Mouse (Mus musculus) stomach, postnatal 0 days (tissue): ENCODE results near the gene Atxn1. TPM values are rescaled to one million over a fixed set of nuclear protein-coding genes. Genes with fewer than 3 reads are reported as not detected.

ENCODE experiments used
- ATAC-seq: fragments of 200-750 bp; cut with Nextera tagmentation; 2 replicates; pipeline ENCODE4 v1.8.0; 2017; ENCODE audit not compliant: low FRiP score, low TSS enrichment
- DNase-seq: peaks from one replicate; pipeline ENCODE4 v3.0.0-alpha.2; 2016; ENCODE audit warnings: low spot score
- H3K27ac ChIP-seq: fragments of 300-500 bp; sonication (generic); replicated peaks from 2 replicates; pipeline ENCODE4 v1.5.1; 2014; ENCODE audit warnings: mild to moderate bottlenecking, control low read depth
- H3K27me3 ChIP-seq: fragments of 300-500 bp; sonication (generic); 2 replicates; pipeline ENCODE4 v1.6.1; 2014; ENCODE audit warnings: low read length; ENCODE audit not compliant: control insufficient read depth, insufficient read depth
- H3K36me3 ChIP-seq: fragments of 300-500 bp; sonication (generic); 2 replicates; pipeline ENCODE4 v1.6.1; 2014; ENCODE audit warnings: low read length, mixed read lengths; ENCODE audit not compliant: control insufficient read depth, insufficient read depth
- H3K4me1 ChIP-seq: fragments of 300-500 bp; sonication (generic); replicated peaks from 2 replicates; pipeline ENCODE4 v1.6.1; 2014; ENCODE audit warnings: antibody characterized with exemption; ENCODE audit not compliant: control insufficient read depth, insufficient read depth
- H3K4me2 ChIP-seq: fragments of 300-500 bp; sonication (generic); replicated peaks from 2 replicates; pipeline ENCODE4 v1.6.1; 2014; ENCODE audit warnings: low read depth, mild to moderate bottlenecking, control low read depth, moderate library complexity
- H3K4me3 ChIP-seq: fragments of 300-500 bp; sonication (generic); 2 replicates; pipeline ENCODE4 v1.5.1; 2014; ENCODE audit warnings: low read depth, low read length, control low read depth
- H3K9ac ChIP-seq: fragments of 300-500 bp; sonication (generic); 2 replicates; pipeline ENCODE4 v1.6.1; 2014; ENCODE audit warnings: mild to moderate bottlenecking, low read length, control low read depth, mixed read lengths
- H3K9me3 ChIP-seq: fragments of 300-500 bp; sonication (generic); 2 replicates; pipeline ENCODE4 v1.6.1; 2016; ENCODE audit warnings: low read length; ENCODE audit not compliant: control insufficient read depth
- CTCF ChIP-seq: IDR thresholded peaks from 2 replicates; pipeline ENCODE4 v1.5.1; 2016; ENCODE audit warnings: antibody characterized with exemption, low read depth, mild to moderate bottlenecking, moderate library complexity
- EP300 ChIP-seq: optimal IDR thresholded peaks from 2 replicates; pipeline ENCODE3; 2016; ENCODE audit warnings: antibody characterized with exemption
- WGBS: fragments of 180-500 bp; shearing (Covaris S2); extraction: QIAGEN DNeasy Blood & Tissue Kit; methylation state at CpG from one replicate; pipeline ENCODE4 v1.1.7; 2014; 5-methylcytosine and 5-hydroxymethylcytosine counted together
- polyA plus RNA-seq: library from polyadenylated mRNA; unstranded; fragments of >200 nt; fragmentation: Nextera tagmentation; extraction: Ambion mirVana; gene quantifications from 2 replicates; pipeline ENCODE4 v1.2.1, GENCODE M21; 2015

Gene Atxn1
- polyA plus RNA-seq, 1 experiment from 2014 or later: 7.0 TPM

DNA sequence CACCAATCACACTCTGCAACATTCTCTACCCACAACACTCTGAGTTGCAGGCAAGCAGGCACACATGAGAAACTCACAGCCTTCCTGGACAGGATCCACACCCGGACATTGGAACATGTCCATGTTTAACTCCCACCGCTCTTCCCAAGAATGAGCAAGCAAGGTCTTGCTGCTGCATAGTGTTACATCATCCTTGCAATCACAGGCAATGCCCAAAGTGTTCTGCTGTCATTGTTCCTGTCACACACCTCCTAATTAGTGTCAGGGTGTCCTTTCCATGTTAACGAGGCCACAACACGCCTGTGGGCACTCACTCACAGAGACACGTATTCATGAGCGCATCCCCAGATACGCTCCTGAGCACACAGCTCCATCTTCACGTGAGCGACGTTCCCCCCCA is 181.1 kb downstream of the Atxn1 start:
- 61% methylated on average over 10 of the region's 10 CpGs for WGBS
- H3K4me2 ChIP-seq: no peak overlapping the region
- no peaks in the 10 kb centered on the region for H3K4me1 ChIP-seq
- no peaks in the 10 kb centered on the region for H3K9me3 ChIP-seq
- no peaks in the 10 kb centered on the region for H3K27me3 ChIP-seq
- no peaks in the 10 kb centered on the region for H3K36me3 ChIP-seq
- no peak for DNase-seq
- H3K27ac ChIP-seq: no peak overlapping the region
- no peak for ATAC-seq
- no peak overlapping the region for H3K4me3 ChIP-seq
- TF ChIP-seq EP300 (no peak), CTCF (no peak)
- H3K9ac ChIP-seq: no peak overlapping the region

DNA sequence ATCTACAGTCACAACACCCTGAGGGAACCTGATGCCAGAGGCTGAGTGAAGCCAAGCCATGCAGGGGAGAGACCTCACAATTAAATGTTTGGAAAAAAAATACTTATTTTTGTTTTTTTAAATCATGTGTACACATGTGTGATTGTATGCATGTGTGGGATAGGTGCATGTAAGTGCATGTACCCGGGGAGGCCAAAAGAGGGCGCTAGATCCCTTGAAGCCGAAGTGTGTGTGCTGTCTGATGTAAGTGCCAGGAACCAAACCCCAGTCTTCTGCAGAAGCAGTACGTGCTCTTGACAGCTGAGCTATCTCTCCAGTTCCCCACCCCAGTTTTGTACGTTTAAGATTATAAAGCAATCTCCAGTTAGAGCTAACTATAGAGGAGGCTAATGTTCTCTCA is 186.1 kb downstream of the Atxn1 start:
- DNase-seq (no peak), ATAC-seq (no peak)
- Histone ChIP-seq H3K27me3 (no peaks in the 10 kb centered on the region), H3K36me3 (no peaks in the 10 kb centered on the region; the same call in 1 of the 2 replicates), H3K27ac (no peak overlapping the region), H3K4me2 (no peak overlapping the region), H3K4me1 (no peaks in the 10 kb centered on the region), H3K4me3 (no peak overlapping the region), H3K9ac (no peak overlapping the region), H3K9me3 (no peaks in the 10 kb centered on the region)
- WGBS: 76% methylated on average over 5 of the region's 5 CpGs
- TF ChIP-seq EP300 (no peak), CTCF (peak; percentile 51)

DNA sequence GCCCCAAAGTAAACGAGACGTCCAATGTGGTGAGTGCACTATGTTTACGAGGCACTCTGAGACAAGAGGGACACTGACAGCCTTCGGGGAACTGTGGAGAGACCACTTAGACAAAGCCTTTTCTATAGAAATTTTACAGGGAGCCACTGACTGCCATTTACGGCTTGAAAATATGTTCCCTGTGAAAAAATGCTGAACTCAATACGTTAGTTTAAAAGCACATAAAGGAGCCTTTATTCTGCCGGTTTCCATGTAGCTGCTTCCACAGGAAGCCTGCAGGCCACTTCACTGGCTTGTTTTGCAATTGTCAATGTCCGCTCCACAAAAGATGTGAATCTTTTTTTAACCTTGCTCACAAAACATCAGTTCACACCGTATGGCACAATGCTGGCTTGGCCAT is 186.6 kb downstream of the Atxn1 start:
- H3K4me2 ChIP-seq: no peak overlapping the region
- peak overlapping the region; percentile 50; the same call in 1 of the 2 replicates for H3K27ac ChIP-seq
- ATAC-seq (no peak), DNase-seq (no peak)
- H3K4me3 ChIP-seq: no peak overlapping the region
- H3K4me1 ChIP-seq: no peaks in the 10 kb centered on the region
- no peaks in the 10 kb centered on the region; the same call in 1 of the 2 replicates for H3K36me3 ChIP-seq
- no peak overlapping the region for H3K9ac ChIP-seq
- H3K9me3 ChIP-seq: no peaks in the 10 kb centered on the region
- no peak for TF ChIP-seq EP300
- TF ChIP-seq CTCF: no peak
- WGBS: 28% methylated on average over 9 of the region's 9 CpGs
- no peaks in the 10 kb centered on the region for H3K27me3 ChIP-seq

DNA sequence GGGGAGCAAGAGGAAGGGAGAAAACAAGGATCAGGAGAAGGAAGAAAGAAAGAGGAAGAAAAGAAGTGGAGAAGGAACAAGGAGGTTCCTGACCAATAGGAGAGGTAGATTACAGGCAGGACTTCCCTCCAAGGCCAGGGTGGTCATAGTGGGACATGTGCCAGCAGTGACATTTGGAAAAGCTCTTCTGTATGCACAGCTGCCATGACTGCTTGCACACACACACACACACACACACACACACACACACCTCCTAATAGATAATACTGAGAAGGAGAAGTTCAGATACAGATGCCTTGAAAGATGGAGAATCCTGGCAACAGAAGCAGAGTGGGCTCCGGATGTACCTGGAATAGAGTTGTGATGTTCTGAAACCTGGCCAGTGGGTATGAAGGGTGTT is 189.3 kb downstream of the Atxn1 start:
- ATAC-seq: no peak
- Histone ChIP-seq H3K36me3 (peaks cover 2% of the 10 kb centered on the region; the same call in 1 of the 2 replicates), H3K9ac (no peak overlapping the region), H3K4me3 (no peak overlapping the region), H3K27me3 (no peaks in the 10 kb centered on the region), H3K27ac (no peak overlapping the region), H3K9me3 (no peaks in the 10 kb centered on the region), H3K4me2 (no peak overlapping the region), H3K4me1 (no peaks in the 10 kb centered on the region)
- TF ChIP-seq CTCF (no peak), EP300 (no peak)
- DNase-seq: no peak
- WGBS: 76% methylated on average over 1 of the region's 1 CpGs

DNA sequence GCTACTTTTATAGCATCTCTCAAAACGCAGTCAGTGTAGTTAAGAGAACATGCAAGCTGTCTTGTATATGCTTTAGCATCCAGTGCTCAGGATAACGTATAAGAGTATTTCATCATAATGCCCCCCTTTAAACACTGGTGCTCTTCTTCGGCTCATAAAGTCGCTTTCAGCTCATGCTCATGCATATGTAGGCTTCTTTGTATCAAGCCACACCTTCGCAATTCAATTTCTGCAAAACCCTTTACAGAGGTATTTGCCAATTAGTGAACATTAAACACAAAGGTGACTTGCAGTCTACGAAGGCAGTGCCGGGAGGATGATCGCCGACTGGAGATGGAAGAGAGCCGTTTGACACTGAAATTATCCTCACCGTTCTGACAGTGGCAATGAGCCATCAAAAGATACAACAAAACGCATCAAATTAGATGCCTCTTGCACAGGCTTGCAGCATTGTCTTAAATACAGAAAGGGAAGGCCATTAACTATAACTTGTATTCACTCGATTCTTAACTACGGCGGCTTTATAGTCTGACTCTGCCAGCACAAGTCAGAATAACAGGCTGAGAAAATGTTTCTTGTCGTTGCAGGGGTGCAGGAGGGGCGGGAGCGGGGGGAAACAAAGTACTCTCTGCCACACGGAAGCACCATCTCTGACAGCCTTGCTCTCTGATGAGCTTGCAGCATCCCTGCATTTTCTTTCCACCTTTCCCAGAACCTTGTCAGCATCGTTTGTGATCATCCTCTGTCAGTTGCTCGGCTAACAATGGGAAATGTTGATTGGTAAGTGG is 191.2 kb downstream of the Atxn1 start:
- peaks cover 2% of the 10 kb centered on the region; the same call in 1 of the 2 replicates for H3K36me3 ChIP-seq
- ATAC-seq (no peak), DNase-seq (no peak)
- no peak for TF ChIP-seq CTCF
- no peak for TF ChIP-seq EP300
- no peak overlapping the region for H3K4me3 ChIP-seq
- H3K9me3 ChIP-seq: no peaks in the 10 kb centered on the region
- no peak overlapping the region for H3K27ac ChIP-seq
- no peaks in the 10 kb centered on the region for H3K4me1 ChIP-seq
- H3K4me2 ChIP-seq: no peak overlapping the region
- H3K9ac ChIP-seq: no peak overlapping the region
- no peaks in the 10 kb centered on the region for H3K27me3 ChIP-seq
- 71% methylated on average over 21 of the region's 21 CpGs for WGBS

DNA sequence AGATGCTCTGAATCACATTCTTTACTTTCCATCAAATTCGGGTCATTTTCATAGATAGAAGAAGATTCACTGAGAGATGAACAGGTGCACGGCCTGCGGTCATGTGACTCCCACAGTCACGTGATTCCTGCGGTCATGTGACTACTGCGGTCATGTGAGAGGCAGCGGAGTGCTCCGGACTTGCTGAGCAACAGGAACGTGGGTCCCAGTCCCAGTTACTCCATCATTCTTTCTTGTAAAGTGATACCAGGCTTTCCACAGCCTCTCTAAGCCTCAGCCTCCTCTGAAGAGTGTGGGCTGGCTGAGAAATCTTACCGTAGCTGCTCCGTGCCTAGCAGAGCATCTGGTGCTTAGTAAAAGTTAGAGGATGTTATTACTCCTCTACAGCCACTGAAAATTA is 195.1 kb downstream of the Atxn1 start:
- 90% methylated on average over 11 of the region's 11 CpGs for WGBS
- Histone ChIP-seq H3K4me2 (no peak overlapping the region), H3K27ac (no peak overlapping the region), H3K4me3 (no peak overlapping the region), H3K4me1 (no peaks in the 10 kb centered on the region), H3K9ac (no peak overlapping the region), H3K27me3 (no peaks in the 10 kb centered on the region), H3K9me3 (no peaks in the 10 kb centered on the region), H3K36me3 (peaks cover 2% of the 10 kb centered on the region; the same call in 1 of the 2 replicates)
- no peak for TF ChIP-seq EP300
- TF ChIP-seq CTCF: no peak
- ATAC-seq: no peak
- no peak for DNase-seq
